Mouse (Mus musculus): Measurements from ENCODE around the gene Luc7l3. TPM values are rescaled to one million over a fixed set of nuclear protein-coding genes. Genes with fewer than 3 reads are reported as not detected.

Luc7l3 gene
- total and polyA plus RNA-seq, 3 experiments: 38.7 to 260 (median 238) TPM

DNA sequence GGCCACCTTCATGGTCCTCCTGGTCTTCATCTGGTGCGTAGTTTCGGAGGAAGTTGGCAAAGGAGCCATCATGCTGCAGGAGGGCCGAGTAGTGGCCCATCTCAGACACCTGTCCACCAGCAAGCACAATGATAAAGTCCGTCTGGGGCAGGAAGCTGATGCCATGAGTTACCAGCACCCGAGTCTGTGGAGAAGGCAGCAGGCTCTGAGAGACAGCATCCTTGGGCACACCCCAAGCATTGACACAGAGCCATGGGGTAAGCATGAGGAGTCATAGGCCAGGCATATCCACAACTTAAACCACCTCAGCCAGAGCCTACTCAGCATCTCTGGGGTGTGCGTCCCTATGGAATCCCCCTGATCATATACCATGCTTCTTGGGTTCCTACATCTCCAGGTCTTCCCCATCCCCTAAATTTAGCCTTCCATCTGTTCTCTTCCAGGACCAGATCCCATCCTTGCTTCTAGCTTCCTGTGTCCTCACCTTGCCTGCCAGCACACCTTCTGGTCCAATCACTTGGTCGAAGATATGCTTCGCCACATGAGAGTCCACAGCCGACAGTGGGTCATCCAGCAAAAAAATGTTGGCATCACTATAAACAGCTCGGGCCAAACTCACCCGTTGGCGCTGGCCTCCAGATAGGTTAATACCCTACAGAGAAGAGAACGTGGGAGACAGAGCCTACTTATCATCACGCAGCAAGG lies 39.5 kb upstream of the Luc7l3 start:
- Histone ChIP-seq H3K27me3 (ENCODE audit: insufficient read depth, low read length) (peaks cover 34% of the 10 kb centered on the region), H3K36me3 (replicated peaks) (no peaks in the 10 kb centered on the region), H3K4me1 (ENCODE audit: insufficient read depth, low read depth, low read length) (no peaks in the 10 kb centered on the region; the same call in 1 of the 2 replicates), H3K4me3 (ENCODE audit: low read depth, low read length) (no peak overlapping the region), H3K9me3 (replicated peaks) (no peaks in the 10 kb centered on the region)
- DNase-seq (ENCODE audit: low spot score): no peak
- TF ChIP-seq TAL1 (conservative IDR thresholded peaks at IDR 0.05; ENCODE audit: low read depth, low read length) (no peak), POLR2AphosphoS5 (IDR thresholded peaks at IDR 0.05; ENCODE audit: insufficient replicate concordance, low read depth, low read length) (no peak), CTCF (IDR thresholded peaks at IDR 0.05; ENCODE audit: low read depth, low read length) (no peak), GATA2 (IDR thresholded peaks at IDR 0.05; ENCODE audit: borderline replicate concordance, low read depth, low read length) (no peak), GATA1 (IDR thresholded peaks at IDR 0.05; ENCODE audit: borderline replicate concordance, low read length) (no peak)
- no peak for ATAC-seq (ENCODE audit: extremely low read depth, insufficient number of reproducible peaks, low FRiP score, poor library complexity, severe bottlenecking)

- Histone ChIP-seq H3K4me3 (ENCODE audit: low read depth, low read length) (no peak overlapping the region), H3K36me3 (replicated peaks) (no peaks in the 10 kb centered on the region), H3K27me3 (ENCODE audit: insufficient read depth, low read length) (peaks cover 32% of the 10 kb centered on the region), H3K4me1 (ENCODE audit: insufficient read depth, low read depth, low read length) (no peaks in the 10 kb centered on the region; the same call in 1 of the 2 replicates), H3K9me3 (replicated peaks) (no peaks in the 10 kb centered on the region)
- no peak for DNase-seq (ENCODE audit: low spot score)
- TF ChIP-seq CTCF (IDR thresholded peaks at IDR 0.05; ENCODE audit: low read depth, low read length) (no peak), GATA2 (IDR thresholded peaks at IDR 0.05; ENCODE audit: borderline replicate concordance, low read depth, low read length) (no peak), POLR2AphosphoS5 (IDR thresholded peaks at IDR 0.05; ENCODE audit: insufficient replicate concordance, low read depth, low read length) (no peak), GATA1 (IDR thresholded peaks at IDR 0.05; ENCODE audit: borderline replicate concordance, low read length) (no peak), TAL1 (conservative IDR thresholded peaks at IDR 0.05; ENCODE audit: low read depth, low read length) (no peak)
- no peak for ATAC-seq (ENCODE audit: extremely low read depth, insufficient number of reproducible peaks, low FRiP score, poor library complexity, severe bottlenecking)
Observed at GRCm38 (mm10) chr11:94359168-94359567, 37.4 kb upstream of the Luc7l3 start.

GRCm38 (mm10) chr11:94355521-94356217 lies 33.9 kb upstream of the Luc7l3 start:
- no peak for ATAC-seq (ENCODE audit: extremely low read depth, insufficient number of reproducible peaks, low FRiP score, poor library complexity, severe bottlenecking)
- Histone ChIP-seq H3K4me3 (ENCODE audit: low read depth, low read length) (no peak overlapping the region), H3K9me3 (replicated peaks) (no peaks in the 10 kb centered on the region), H3K36me3 (replicated peaks) (no peaks in the 10 kb centered on the region), H3K27me3 (ENCODE audit: insufficient read depth, low read length) (peaks cover 35% of the 10 kb centered on the region), H3K4me1 (ENCODE audit: insufficient read depth, low read depth, low read length) (no peaks in the 10 kb centered on the region; the same call in 1 of the 2 replicates)
- DNase-seq (ENCODE audit: low spot score): no peak
- TF ChIP-seq POLR2AphosphoS5 (IDR thresholded peaks at IDR 0.05; ENCODE audit: insufficient replicate concordance, low read depth, low read length) (no peak), GATA2 (IDR thresholded peaks at IDR 0.05; ENCODE audit: borderline replicate concordance, low read depth, low read length) (no peak), CTCF (IDR thresholded peaks at IDR 0.05; ENCODE audit: low read depth, low read length) (no peak), GATA1 (IDR thresholded peaks at IDR 0.05; ENCODE audit: borderline replicate concordance, low read length) (no peak), TAL1 (conservative IDR thresholded peaks at IDR 0.05; ENCODE audit: low read depth, low read length) (no peak)

DNA sequence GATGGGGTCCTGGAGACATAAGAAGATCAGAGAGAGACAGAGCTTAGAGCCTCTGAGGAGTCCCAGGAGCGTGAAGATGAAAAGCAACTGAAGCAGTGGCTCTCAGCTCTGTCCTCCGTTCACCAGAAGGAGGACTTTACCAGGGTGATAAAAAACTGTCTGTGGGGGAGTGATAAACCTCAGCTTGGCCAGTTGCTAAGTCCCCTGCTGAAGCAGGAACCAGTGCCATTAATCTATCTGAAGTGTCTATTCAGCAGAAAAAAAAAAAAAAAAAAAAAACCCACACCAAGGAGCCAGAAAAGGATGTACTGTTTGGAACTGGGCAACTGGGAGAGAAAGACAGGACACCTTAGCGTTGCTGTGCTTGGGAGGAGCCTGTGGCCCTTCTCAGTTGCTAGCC lies 29.3 kb upstream of the Luc7l3 start:
- no peak overlapping the region for H3K4me3 ChIP-seq (ENCODE audit: low read depth, low read length)
- TF ChIP-seq GATA1 (IDR thresholded peaks at IDR 0.05; ENCODE audit: borderline replicate concordance, low read length): no peak
- TF ChIP-seq TAL1 (conservative IDR thresholded peaks at IDR 0.05; ENCODE audit: low read depth, low read length): no peak
- no peak for TF ChIP-seq CTCF (IDR thresholded peaks at IDR 0.05; ENCODE audit: low read depth, low read length)
- no peak for TF ChIP-seq POLR2AphosphoS5 (IDR thresholded peaks at IDR 0.05; ENCODE audit: insufficient replicate concordance, low read depth, low read length)
- no peak for TF ChIP-seq GATA2 (IDR thresholded peaks at IDR 0.05; ENCODE audit: borderline replicate concordance, low read depth, low read length)
- DNase-seq (ENCODE audit: low spot score): no peak
- no peaks in the 10 kb centered on the region for H3K36me3 ChIP-seq (replicated peaks)
- no peak for ATAC-seq (ENCODE audit: extremely low read depth, insufficient number of reproducible peaks, low FRiP score, poor library complexity, severe bottlenecking)
- H3K9me3 ChIP-seq (replicated peaks): no peaks in the 10 kb centered on the region
- no peaks in the 10 kb centered on the region for H3K4me1 ChIP-seq (ENCODE audit: insufficient read depth, low read depth, low read length)
- peaks cover 35% of the 10 kb centered on the region for H3K27me3 ChIP-seq (ENCODE audit: insufficient read depth, low read length)

DNA sequence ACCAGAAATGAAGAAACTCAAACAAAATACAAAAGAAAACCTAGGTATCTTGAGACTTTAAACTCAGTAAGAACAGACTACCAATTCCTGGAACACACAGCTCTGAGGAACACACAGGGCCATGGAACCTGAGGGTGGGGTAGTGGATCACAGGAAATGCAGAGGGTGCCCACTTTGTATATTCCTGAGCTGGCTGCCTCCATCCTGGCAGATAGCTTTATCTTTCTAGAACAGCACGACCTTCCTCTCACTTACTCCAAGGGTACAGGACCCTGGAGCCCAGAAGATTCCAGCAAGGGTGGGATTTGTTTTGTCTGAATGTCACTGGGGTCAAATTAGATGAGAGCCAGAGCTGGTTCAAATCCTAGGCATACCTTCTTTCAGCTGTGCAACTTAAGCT lies 28.5 kb upstream of the Luc7l3 start:
- H3K36me3 ChIP-seq (replicated peaks): no peaks in the 10 kb centered on the region
- TF ChIP-seq POLR2AphosphoS5 (IDR thresholded peaks at IDR 0.05; ENCODE audit: insufficient replicate concordance, low read depth, low read length) (no peak), CTCF (IDR thresholded peaks at IDR 0.05; ENCODE audit: low read depth, low read length) (no peak), GATA1 (IDR thresholded peaks at IDR 0.05; ENCODE audit: borderline replicate concordance, low read length) (no peak), GATA2 (IDR thresholded peaks at IDR 0.05; ENCODE audit: borderline replicate concordance, low read depth, low read length) (no peak), TAL1 (conservative IDR thresholded peaks at IDR 0.05; ENCODE audit: low read depth, low read length) (no peak)
- DNase-seq (ENCODE audit: low spot score) (no peak), ATAC-seq (ENCODE audit: extremely low read depth, insufficient number of reproducible peaks, low FRiP score, poor library complexity, severe bottlenecking) (no peak)
- peaks cover 43% of the 10 kb centered on the region for H3K27me3 ChIP-seq (ENCODE audit: insufficient read depth, low read length)
- H3K4me3 ChIP-seq (ENCODE audit: low read depth, low read length): no peak overlapping the region
- H3K4me1 ChIP-seq (ENCODE audit: insufficient read depth, low read depth, low read length): no peaks in the 10 kb centered on the region
- no peaks in the 10 kb centered on the region for H3K9me3 ChIP-seq (replicated peaks)

GRCm38 (mm10) chr11:94349839-94350238 lies 28.1 kb upstream of the Luc7l3 start:
- H3K9me3 ChIP-seq (replicated peaks): no peaks in the 10 kb centered on the region
- DNase-seq (ENCODE audit: low spot score) (no peak), ATAC-seq (ENCODE audit: extremely low read depth, insufficient number of reproducible peaks, low FRiP score, poor library complexity, severe bottlenecking) (no peak)
- no peaks in the 10 kb centered on the region for H3K4me1 ChIP-seq (ENCODE audit: insufficient read depth, low read depth, low read length)
- no peak for TF ChIP-seq POLR2AphosphoS5 (IDR thresholded peaks at IDR 0.05; ENCODE audit: insufficient replicate concordance, low read depth, low read length)
- no peak for TF ChIP-seq GATA1 (IDR thresholded peaks at IDR 0.05; ENCODE audit: borderline replicate concordance, low read length)
- no peak for TF ChIP-seq CTCF (IDR thresholded peaks at IDR 0.05; ENCODE audit: low read depth, low read length)
- no peak for TF ChIP-seq TAL1 (conservative IDR thresholded peaks at IDR 0.05; ENCODE audit: low read depth, low read length)
- TF ChIP-seq GATA2 (IDR thresholded peaks at IDR 0.05; ENCODE audit: borderline replicate concordance, low read depth, low read length): no peak
- H3K36me3 ChIP-seq (replicated peaks): no peaks in the 10 kb centered on the region
- H3K27me3 ChIP-seq (ENCODE audit: insufficient read depth, low read length): peaks cover 43% of the 10 kb centered on the region
- no peak overlapping the region for H3K4me3 ChIP-seq (ENCODE audit: low read depth, low read length)

All from G1E (cell line).